Mouse (Mus musculus): ENCODE measurements around the gene Gcn1l1.

The Gcn1l1 gene

GRCm38 (mm10) chr5:115656677-115657076 is 91.6 kb downstream of the Gcn1l1 start:
- no peak for DNase-seq (ENCODE audit: low read depth, low spot score)

DNA sequence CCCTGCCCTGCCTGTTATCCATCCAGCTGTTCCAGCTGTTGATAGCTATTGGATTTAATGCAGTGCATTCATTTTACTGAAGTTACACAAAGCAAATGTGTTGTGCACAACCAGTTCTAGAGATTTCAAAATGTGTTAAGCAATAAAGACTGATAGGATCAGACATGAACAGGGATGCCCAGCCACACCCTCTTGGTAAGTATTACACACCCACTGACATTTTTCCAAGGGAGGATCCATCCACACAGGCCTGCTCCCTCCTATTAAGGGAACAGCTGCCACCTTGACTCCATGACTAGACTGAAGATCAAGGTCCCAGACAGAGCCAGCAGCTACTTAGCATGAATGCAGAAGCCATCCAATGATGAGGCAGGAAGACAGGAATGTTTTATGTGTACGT is 92.2 kb downstream of the Gcn1l1 start:
- DNase-seq (ENCODE audit: low read depth, low spot score), result no peak

- DNase-seq (ENCODE audit: low read depth, low spot score), result no peak
These were observed 93.3 kb downstream of the Gcn1l1 start for GRCm38 (mm10) chr5:115658352-115658751.

DNA sequence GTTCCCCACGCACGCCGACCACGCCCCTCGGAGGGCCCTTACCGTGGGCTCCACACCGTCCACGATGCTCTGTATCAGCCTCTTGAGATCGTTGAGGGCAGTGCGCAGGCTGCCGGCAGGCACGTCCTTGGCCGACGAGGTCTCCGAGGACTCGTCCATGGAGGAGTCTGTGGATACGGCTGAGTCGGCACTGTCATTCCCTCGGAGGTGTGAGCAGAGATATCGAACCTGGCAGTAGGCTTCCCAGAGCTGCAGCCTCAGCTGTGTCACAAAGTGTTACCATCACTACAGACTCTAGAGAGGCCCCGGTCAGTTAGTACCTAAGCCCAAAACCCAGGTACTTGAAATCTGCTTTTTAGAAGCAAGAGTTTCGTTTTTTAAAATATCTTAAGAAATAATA is 97.6 kb downstream of the Gcn1l1 start:
- no peak for DNase-seq (ENCODE audit: low read depth, low spot score)

DNA sequence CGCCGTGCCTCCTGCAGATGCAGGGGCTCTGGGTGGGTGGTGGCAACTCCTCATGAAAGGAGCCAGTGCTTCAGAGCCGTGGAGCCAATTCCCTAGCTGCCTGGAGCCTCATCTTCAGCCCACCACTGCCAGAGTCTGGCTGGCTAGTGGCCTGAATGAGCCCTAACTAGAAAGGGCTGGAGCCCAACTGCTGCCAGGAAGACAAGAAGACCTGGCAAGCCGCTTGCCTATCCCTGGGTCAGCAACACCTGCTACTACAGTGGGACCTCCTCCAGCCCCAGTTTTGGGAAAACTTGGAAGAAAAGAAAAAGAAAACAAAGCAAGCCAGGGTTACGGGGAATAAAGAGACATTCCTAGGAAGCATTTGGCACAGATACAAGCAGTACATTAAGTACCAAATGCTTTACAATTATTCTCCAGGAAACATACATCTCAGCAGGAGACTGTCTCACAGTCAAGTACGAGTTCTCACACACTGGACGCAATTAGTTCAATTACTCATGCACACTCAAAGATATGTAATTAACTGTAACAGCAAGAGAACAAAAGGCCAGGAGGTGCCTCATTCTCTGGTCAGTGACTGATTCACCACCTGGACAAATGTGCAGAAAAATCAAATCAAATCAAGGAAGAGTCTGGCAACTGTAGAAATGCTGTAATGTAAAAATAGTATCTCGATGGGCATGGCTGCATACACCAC is 101.5 kb downstream of the Gcn1l1 start:
- no peak for DNase-seq (ENCODE audit: low read depth, low spot score)

GRCm38 (mm10) chr5:115667210-115667609 is 102.2 kb downstream of the Gcn1l1 start:
- no peak for DNase-seq (ENCODE audit: low read depth, low spot score)

- DNase-seq (ENCODE audit: low read depth, low spot score), result no peak
These were observed 102.8 kb downstream of the Gcn1l1 start for GRCm38 (mm10) chr5:115667894-115668293.

DNA sequence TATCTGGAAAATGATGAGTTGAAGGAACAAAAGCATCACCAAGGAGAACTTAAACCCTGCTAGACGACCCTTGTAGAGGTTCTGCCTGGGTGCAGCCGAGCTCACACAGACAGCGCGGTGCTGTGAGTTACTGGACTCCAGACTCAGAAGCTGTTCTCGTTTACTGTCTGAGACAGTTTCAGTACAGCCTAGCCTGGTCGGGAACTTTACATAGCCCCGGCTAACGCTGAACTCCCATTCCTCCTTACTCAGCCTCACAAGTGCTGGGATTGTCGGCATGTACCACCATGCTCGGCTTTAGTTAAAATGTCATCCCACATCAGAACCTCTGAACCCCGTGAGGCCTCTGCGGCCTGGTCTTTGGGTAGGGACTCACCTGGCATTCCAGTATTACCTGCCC is 103.9 kb downstream of the Gcn1l1 start:
- DNase-seq (ENCODE audit: low read depth, low spot score), result no peak

GRCm38 (mm10) chr5:115669974-115670373 is 104.9 kb downstream of the Gcn1l1 start:
- DNase-seq (ENCODE audit: low read depth, low spot score), result no peak

- no peak for DNase-seq (ENCODE audit: low read depth, low spot score)
These were observed 105.4 kb downstream of the Gcn1l1 start for GRCm38 (mm10) chr5:115670406-115670805.

DNA sequence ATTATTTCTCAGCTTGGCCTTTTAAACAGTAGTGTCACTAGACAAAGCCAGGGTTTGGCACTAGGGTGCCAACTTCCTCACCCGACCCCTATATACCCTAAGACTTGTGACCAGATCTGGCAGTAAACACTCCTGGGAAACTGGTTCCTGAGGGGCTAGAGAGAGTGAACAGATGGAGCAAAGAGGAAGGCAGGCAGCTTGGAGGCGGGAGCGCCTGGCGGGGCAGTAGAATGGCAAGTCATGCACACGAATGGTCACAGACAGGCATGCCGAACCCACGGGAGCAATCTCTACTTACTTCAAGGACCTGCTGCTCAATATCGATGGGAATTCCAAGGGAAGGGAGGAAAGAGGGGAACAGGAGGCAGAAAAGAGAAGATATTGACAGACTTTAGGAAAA is 106.8 kb downstream of the Gcn1l1 start:
- DNase-seq (ENCODE audit: low read depth, low spot score), result no peak

Data from WW6 (cell line).